Mouse (Mus musculus): ENCODE data around the gene 1700025G04Rik.

GRCm38 (mm10) chr1:152069745-152070144, 20.2 kb downstream of the 1700025G04Rik start:
- TF ChIP-seq CTCF (conservative IDR thresholded peaks at IDR 0.05; ENCODE audit: insufficient read depth, insufficient read length, low read depth, low read length) (no peak), POLR2A (IDR thresholded peaks at IDR 0.05; ENCODE audit: low read depth, low read length) (no peak)
